Mouse (Mus musculus) embryonic facial prominence, embryonic 13.5 days (tissue): Measurements from ENCODE around the gene Prox2. TPM values are rescaled to one million over a fixed set of nuclear protein-coding genes. Genes with fewer than 3 reads are reported as not detected.

ENCODE experiments used
- ATAC-seq: fragments of 200-750 bp; cut with Nextera tagmentation; 2 replicates; pipeline ENCODE4 v1.8.0; 2017; ENCODE audit warnings: low read depth; ENCODE audit not compliant: insufficient number of reproducible peaks, insufficient read depth, low FRiP score, low TSS enrichment
- H3K27ac ChIP-seq: fragments of 300-500 bp; sonication (generic); 2 replicates; pipeline ENCODE4 v1.5.1; 2015; ENCODE audit warnings: moderate library complexity, mild to moderate bottlenecking, inconsistent platforms
- H3K27me3 ChIP-seq: fragments of 300-500 bp; sonication (generic); 2 replicates; pipeline ENCODE4 v1.6.1; 2015; ENCODE audit warnings: mild to moderate bottlenecking, inconsistent platforms
- H3K36me3 ChIP-seq: fragments of 300-500 bp; sonication (generic); 2 replicates; pipeline ENCODE4 v1.6.1; 2015; ENCODE audit warnings: mild to moderate bottlenecking, inconsistent platforms
- H3K4me1 ChIP-seq: fragments of 300-500 bp; sonication (generic); 2 replicates; pipeline ENCODE4 v1.6.1; 2015; ENCODE audit warnings: inconsistent platforms
- H3K4me2 ChIP-seq: fragments of 300-500 bp; sonication (generic); 2 replicates; pipeline ENCODE4 v1.6.1; 2015; ENCODE audit warnings: moderate library complexity, mild to moderate bottlenecking, inconsistent platforms
- H3K4me3 ChIP-seq: fragments of 300-500 bp; sonication (generic); 2 replicates; pipeline ENCODE4 v1.5.1; 2015; ENCODE audit warnings: mild to moderate bottlenecking, inconsistent platforms
- H3K9ac ChIP-seq: fragments of 300-500 bp; sonication (generic); 2 replicates; pipeline ENCODE4 v1.6.1; 2015; ENCODE audit warnings: mild to moderate bottlenecking, inconsistent platforms
- H3K9me3 ChIP-seq: fragments of 300-500 bp; sonication (generic); 2 replicates; pipeline ENCODE4 v1.6.1; 2016; ENCODE audit warnings: inconsistent platforms
- WGBS: fragments of 180-500 bp; shearing (Covaris S2); methylation state at CpG from one replicate; pipeline ENCODE4 v1.1.7; 2015; ENCODE audit warnings: mixed read lengths; 5-methylcytosine and 5-hydroxymethylcytosine counted together
- polyA plus RNA-seq: library from polyadenylated mRNA; unstranded; fragments of >200 nt; fragmentation: Nextera tagmentation; extraction: Ambion mirVana; gene quantifications from 2 replicates; pipeline ENCODE4 v1.2.1, GENCODE M21; 2015

Gene Prox2
- polyA plus RNA-seq, 1 experiment from 2014 or later: 2.9 TPM

DNA sequence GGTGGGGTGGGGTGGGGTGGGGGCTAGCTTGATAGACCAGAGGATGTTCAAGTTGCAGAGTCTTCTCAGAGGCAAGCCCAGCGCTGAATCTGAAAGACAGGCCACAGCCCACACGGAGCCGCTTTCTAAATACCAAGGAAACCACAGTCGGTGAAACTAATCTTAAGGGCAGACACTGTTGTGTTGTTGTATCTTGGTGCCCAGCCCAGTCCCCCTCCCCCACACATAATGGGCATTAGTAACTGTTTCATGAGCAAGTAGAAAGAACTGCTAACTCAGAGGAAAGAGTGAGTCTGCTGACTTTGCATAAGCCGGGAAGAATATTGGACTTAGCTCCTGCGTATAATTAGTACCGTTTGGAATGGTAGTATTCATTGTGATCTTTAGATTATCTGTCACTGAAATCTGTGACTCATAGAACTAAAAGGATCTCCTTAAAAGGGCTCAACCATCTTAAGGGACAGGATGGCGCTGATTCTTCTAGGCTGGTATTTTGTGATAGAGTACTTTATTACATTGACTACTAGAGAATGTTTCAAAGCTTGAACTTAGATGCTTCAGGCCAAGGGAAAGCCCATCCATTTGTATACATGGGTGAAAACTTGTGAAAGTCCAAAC, 16.5 kb upstream of the Prox2 start:
- 52% methylated on average over 8 of the region's 8 CpGs for WGBS
- peak; percentile 52; the same call in 1 of the 2 replicates for ATAC-seq
- H3K9me3 ChIP-seq: no peaks in the 10 kb centered on the region

DNA sequence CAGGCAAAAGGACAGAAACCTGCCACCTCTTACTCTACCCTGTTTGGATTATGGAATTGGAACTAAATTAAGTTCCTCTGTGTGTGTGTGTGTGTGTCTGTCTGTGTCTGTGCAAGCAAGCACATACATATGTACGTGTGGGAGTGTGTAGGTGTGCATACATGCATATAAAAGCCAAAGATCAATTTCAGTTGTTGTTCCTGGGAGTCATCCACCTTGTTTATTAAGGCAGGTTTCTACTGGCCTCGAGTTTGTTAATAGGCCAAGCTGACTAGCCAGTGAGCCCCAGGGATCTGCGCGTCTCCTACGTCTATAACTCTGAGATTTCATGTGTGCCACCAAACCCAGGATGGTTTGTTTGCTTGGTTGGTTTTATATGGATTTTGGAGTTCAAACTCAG, 14.2 kb upstream of the Prox2 start:
- Histone ChIP-seq H3K4me2 (no peak overlapping the region), H3K9me3 (no peaks in the 10 kb centered on the region), H3K36me3 (peaks cover 73% of the 10 kb centered on the region), H3K9ac (no peak overlapping the region), H3K4me1 (peaks cover 12% of the 10 kb centered on the region), H3K27ac (no peak overlapping the region), H3K4me3 (no peak overlapping the region), H3K27me3 (no peaks in the 10 kb centered on the region)
- ATAC-seq: no peak
- 92% methylated on average over 5 of the region's 5 CpGs for WGBS

More for the DNA sequence above, 16.5 kb upstream of the Prox2 start:
- Histone ChIP-seq H3K4me3 (no peak overlapping the region), H3K9ac (no peak overlapping the region), H3K27me3 (no peaks in the 10 kb centered on the region), H3K27ac (0 out of 2 replicates have a peak overlapping the region, but pooled peaks have one; percentile 48), H3K4me1 (peaks cover 12% of the 10 kb centered on the region), H3K4me2 (no peak overlapping the region), H3K36me3 (peaks cover 74% of the 10 kb centered on the region)

DNA sequence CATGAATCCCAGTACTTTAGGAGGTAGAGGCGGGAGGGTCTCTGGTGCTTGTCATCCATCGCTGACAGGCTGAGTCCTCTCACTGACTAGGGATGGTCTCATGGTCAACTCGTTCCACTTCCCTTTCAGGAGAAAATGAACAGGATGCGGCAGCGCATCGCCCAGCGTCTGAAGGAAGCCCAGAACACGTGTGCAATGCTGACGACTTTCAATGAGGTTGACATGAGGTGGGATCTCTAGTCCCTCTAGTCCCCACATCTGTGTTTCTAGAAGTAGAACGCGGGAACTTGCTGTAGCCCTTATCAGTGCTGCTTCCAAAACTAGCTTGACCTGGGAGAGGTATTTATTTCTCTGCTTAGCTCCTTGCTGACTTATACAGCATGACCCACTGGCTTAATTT, 13.1 kb upstream of the Prox2 start:
- H3K27me3 ChIP-seq: no peaks in the 10 kb centered on the region
- H3K4me2 ChIP-seq: no peak overlapping the region
- no peak overlapping the region for H3K27ac ChIP-seq
- no peak overlapping the region for H3K9ac ChIP-seq
- ATAC-seq: no peak
- no peak overlapping the region for H3K4me3 ChIP-seq
- 96% methylated on average over 11 of the region's 11 CpGs for WGBS
- peaks cover 74% of the 10 kb centered on the region for H3K36me3 ChIP-seq
- H3K4me1 ChIP-seq: peaks cover 12% of the 10 kb centered on the region
- H3K9me3 ChIP-seq: no peaks in the 10 kb centered on the region

DNA sequence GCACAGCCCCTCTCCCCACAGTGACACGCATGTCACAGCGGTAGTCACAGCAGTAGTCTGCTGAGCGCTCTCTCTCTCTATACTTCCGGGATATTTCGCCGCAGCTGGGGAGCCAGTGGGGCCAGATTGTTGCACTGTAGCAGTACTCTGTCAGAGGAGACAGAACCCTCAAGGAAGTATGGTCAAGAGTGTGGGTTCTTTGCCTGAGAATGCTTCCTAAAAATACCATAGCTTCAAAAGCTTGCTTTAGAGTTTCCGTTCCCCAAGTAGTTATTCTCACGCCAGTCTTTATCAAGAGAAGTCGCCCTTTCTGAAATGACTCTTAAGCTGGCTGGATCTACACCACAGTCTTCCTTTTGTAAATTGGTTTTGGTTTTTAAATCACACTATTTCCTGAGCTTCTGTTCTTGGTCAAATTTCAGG, 12.6 kb upstream of the Prox2 start:
- H3K4me2 ChIP-seq: no peak overlapping the region
- H3K4me3 ChIP-seq: no peak overlapping the region
- ATAC-seq: no peak
- H3K27me3 ChIP-seq: no peaks in the 10 kb centered on the region
- H3K4me1 ChIP-seq: peaks cover 12% of the 10 kb centered on the region
- H3K27ac ChIP-seq: no peak overlapping the region
- H3K9ac ChIP-seq: no peak overlapping the region
- H3K9me3 ChIP-seq: no peaks in the 10 kb centered on the region
- WGBS: 94% methylated on average over 9 of the region's 9 CpGs
- H3K36me3 ChIP-seq: peaks cover 74% of the 10 kb centered on the region

DNA sequence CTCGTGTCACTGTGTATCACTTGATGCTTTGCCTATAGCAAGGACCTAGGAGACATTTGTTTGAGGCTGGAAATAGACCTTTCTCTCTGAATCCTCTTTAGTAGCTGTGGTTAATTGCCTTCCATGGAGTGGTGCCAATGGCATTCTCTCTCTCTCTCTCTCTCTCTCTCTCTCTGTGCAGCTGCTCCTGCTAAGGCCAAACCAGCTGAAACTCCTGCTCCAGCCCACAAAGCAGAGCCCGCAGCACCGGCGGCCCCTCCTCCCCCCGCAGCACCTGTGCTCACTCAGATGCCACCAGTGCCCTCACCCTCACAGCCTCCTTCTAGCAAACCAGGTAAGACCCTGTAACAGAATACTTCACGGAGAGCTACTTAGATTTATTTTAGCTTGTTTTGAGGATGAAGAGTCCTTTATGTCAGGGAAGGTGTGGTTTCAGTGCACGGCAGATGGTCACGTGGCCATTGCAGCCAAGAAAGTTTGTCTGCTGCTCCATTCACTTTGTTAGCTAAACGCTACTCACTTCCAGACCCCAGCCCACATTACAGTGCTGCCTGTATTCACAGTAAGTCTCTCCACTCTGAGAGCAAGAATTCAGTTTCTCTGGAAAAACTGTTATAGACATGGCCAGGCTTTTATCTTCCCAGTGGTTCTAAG, 11.4 kb upstream of the Prox2 start:
- no peak overlapping the region for H3K4me2 ChIP-seq
- H3K9ac ChIP-seq: no peak overlapping the region
- H3K36me3 ChIP-seq: peaks cover 75% of the 10 kb centered on the region
- WGBS: 85% methylated on average over 9 of the region's 9 CpGs
- no peak overlapping the region for H3K27ac ChIP-seq
- no peak overlapping the region for H3K4me3 ChIP-seq
- H3K9me3 ChIP-seq: no peaks in the 10 kb centered on the region
- H3K4me1 ChIP-seq: peaks cover 8% of the 10 kb centered on the region
- no peak for ATAC-seq
- no peaks in the 10 kb centered on the region for H3K27me3 ChIP-seq

DNA sequence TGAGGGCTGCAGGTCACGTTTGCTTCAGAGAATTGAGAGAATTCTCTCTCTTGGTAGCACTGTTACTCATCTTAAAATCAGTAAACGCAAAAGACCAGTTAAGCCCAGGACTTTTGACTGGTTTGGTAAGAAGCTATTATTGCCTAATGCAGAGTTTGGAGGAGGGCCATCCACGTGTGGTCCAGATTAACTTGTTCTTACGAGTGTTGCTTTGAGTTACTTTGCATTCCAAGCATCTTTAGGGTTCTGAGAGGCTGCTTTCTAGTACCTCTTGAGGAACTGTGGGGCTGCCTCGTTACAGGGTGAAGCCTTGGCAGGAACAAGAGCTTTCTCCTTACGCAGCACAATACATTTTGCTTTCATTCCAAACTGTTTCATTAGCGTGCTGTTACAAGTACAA, 5.1 kb upstream of the Prox2 start:
- Histone ChIP-seq H3K9me3 (no peaks in the 10 kb centered on the region), H3K9ac (no peak overlapping the region), H3K36me3 (peaks cover 42% of the 10 kb centered on the region), H3K27ac (no peak overlapping the region), H3K4me3 (no peak overlapping the region), H3K27me3 (no peaks in the 10 kb centered on the region), H3K4me1 (peaks cover 22% of the 10 kb centered on the region), H3K4me2 (no peak overlapping the region)
- 58% methylated on average over 7 of the region's 7 CpGs for WGBS
- ATAC-seq: no peak

DNA sequence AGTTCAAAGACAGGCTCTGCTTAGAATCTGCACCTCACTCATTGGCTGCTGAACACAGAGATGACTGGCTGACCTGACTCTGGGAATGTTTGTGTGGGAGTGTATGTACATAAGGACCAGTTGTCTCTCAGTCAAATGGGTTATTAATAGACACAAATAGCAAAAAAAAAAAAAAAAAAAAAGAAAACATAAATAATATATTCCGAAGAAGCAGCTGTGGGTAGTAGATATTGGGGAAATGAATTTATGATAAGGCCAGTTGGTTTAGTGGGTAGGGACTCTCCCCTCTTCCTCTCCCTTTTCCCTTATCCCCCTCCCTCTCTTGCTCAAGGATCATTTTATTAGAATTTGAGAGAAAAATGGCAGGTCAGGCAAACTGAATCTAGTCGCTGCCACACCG, 3.4 kb upstream of the Prox2 start:
- Histone ChIP-seq H3K4me2 (no peak overlapping the region), H3K9ac (no peak overlapping the region), H3K4me3 (no peak overlapping the region), H3K36me3 (peaks cover 27% of the 10 kb centered on the region), H3K4me1 (peaks cover 35% of the 10 kb centered on the region), H3K27ac (no peak overlapping the region), H3K9me3 (no peaks in the 10 kb centered on the region), H3K27me3 (no peaks in the 10 kb centered on the region)
- no peak for ATAC-seq
- whole genome bisulfite sequencing: 93% methylated on average over 3 of the region's 3 CpGs

DNA sequence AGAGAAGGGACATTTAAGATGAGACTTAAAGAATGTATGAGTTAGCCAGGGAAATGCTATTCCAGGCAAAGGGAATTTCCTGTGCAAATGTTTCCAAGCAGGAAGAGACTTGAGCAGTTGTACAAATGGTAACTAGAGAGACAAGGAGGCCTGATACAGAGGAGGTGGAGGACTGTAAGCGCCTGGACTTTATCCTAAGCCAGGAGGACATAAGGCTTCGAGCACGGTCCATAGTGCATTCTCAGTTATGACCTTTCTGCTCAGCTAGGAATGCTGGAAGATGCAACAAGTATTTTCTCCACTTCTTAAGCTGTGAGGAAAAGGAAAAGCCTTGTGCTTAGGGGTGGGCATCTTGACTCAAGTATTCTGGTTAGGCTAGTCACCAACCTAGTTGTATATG, 2.8 kb upstream of the Prox2 start:
- Histone ChIP-seq H3K4me3 (no peak overlapping the region), H3K36me3 (peaks cover 21% of the 10 kb centered on the region), H3K27ac (no peak overlapping the region), H3K4me2 (no peak overlapping the region), H3K27me3 (no peaks in the 10 kb centered on the region), H3K9ac (no peak overlapping the region), H3K4me1 (peaks cover 35% of the 10 kb centered on the region), H3K9me3 (no peaks in the 10 kb centered on the region)
- 93% methylated on average over 3 of the region's 3 CpGs for WGBS
- ATAC-seq: no peak

DNA sequence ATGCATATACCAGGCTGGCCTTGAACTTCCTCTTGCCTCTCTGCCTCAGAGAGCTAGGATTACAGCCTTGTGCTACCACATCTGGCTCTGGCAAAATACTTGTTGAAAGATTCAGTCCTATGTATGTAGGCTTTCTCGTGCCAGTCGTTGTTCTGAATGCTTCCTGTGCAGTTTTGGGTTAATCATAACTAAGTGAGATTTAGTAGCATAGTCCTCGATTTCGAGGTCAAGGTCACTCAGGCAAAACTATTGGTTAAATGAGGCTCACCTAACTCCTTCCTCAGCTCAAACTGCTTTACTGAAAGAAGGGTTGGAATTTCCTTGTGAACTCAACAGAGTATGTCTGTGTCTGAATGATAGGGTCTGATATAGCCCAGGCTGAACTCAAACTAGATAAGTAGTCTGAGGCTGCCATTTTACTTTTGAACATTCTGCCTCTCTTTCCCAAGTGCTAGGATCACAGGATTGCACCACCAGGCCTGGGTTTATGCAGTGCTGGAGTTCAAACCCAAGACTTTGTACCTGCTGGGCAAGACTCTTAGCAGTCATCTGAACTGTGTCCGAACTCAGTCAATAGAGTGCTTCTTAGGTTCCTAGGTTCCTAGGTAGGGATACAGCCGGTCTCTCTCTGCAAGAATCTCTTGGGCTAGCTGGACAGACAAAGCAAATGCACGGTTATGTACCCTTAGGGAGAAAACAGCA, 2.1 kb upstream of the Prox2 start:
- H3K9me3 ChIP-seq: no peaks in the 10 kb centered on the region
- no peak for ATAC-seq
- 85% methylated on average over 7 of the region's 7 CpGs for WGBS
- no peaks in the 10 kb centered on the region for H3K27me3 ChIP-seq
- H3K4me3 ChIP-seq: peak overlapping the region; percentile 89; the same call in 1 of the 2 replicates
- H3K4me1 ChIP-seq: peaks cover 35% of the 10 kb centered on the region
- H3K9ac ChIP-seq: 0 out of 2 replicates have a peak overlapping the region, but pooled peaks have one; percentile 3
- peaks cover 17% of the 10 kb centered on the region for H3K36me3 ChIP-seq
- no peak overlapping the region for H3K27ac ChIP-seq
- peak overlapping the region; percentile 78 for H3K4me2 ChIP-seq

DNA sequence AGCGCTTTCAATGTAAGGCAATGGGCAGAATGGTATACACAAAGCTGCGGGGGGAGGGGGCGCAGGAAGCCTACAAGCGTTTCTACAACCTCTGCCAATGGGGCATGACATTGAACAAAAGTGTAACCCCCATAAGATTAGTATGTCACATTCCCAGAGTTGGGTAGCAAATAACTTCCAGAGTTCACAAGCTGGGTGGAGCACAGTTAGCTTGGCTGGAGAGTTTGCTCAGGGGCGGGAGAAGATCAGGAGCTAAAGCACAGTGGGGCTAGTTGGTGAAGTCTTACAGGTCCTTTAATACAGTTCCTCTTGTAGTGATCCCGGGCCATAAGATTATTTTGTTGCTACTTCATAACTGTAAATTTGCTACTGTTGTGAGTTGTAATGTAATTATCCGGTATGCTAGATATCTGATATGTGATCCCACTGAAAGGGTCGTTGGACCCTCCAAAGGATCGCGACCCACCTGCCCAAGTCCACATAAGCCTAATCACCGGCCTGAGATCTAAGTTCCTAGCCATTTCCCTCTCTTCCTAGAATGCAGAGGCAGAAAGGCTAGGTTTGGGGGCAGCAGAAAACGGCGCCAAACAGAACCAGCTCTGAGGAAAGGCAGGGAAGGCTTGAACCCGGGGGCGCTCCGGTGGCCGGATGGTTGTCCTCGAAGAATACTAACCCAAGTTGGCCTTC, 405 bp downstream of the Prox2 start:
- Histone ChIP-seq H3K27me3 (no peaks in the 10 kb centered on the region), H3K4me3 (peak overlapping the region; percentile 89), H3K27ac (peak overlapping the region; percentile 92), H3K36me3 (peaks cover 8% of the 10 kb centered on the region), H3K4me2 (peak overlapping the region; percentile 78), H3K9me3 (no peaks in the 10 kb centered on the region), H3K4me1 (peaks cover 38% of the 10 kb centered on the region), H3K9ac (peak overlapping the region; percentile 93)
- WGBS: 12% methylated on average over 18 of the region's 18 CpGs
- ATAC-seq: no peak

DNA sequence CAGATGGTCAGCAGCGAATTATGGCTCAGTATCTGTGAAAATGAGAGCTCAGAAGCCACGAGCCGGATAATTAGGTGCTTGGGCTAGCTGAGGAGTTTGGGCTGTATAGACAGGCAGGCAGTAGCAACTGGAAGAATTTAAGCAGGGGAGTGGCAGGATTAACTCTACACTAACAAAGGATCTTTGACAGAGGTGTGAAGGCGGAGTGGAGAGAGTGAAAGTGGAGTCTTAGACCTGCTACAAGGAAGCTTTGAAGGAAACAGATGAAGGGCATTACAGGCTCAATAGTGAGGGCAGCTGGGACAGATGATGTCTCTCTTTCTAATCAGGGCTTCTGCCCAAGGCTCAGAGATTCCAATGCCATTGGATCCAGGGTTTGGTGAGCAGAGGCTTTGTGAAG, 1.1 kb downstream of the Prox2 start:
- 41% methylated on average over 4 of the region's 4 CpGs for WGBS

More for the DNA sequence above, 1.1 kb downstream of the Prox2 start:
- Histone ChIP-seq H3K4me1 (peaks cover 38% of the 10 kb centered on the region), H3K27ac (peak overlapping the region; percentile 92; the same call in 1 of the 2 replicates), H3K4me3 (no peak overlapping the region), H3K9ac (0 out of 2 replicates have a peak overlapping the region, but pooled peaks have one; percentile 27), H3K36me3 (0 out of 2 replicates have a peak, but pooled peaks cover 3% of the 10 kb centered on the region), H3K9me3 (no peaks in the 10 kb centered on the region), H3K4me2 (peak overlapping the region; percentile 78), H3K27me3 (no peaks in the 10 kb centered on the region)
- ATAC-seq: no peak
